Mouse (Mus musculus) adrenal gland, adult (tissue): ENCODE data around the gene Clip2.

ENCODE experiments used
- DNase-seq, 2 experiments: peaks; one replicate each; pipeline ENCODE4 v3.0.0; 2022 to 2023; ENCODE audit warnings: low spot score in 1 of 2; ENCODE audit not compliant: inconsistent age in 2 of 2

The Clip2 gene

GRCm38 (mm10) chr5:134552110-134552972 is at the start of gene Clip2:
TSS of gene Clip2 (minus strand) at chr5:134552434.
- DNase-seq, result peak; percentile 99

GRCm38 (mm10) chr5:134597711-134598110 is 45.5 kb upstream of the Clip2 start:
- DNase-seq, result no peak

- DNase-seq, result no peak
Measured at GRCm38 (mm10) chr5:134593093-134593492, 40.9 kb upstream of the Clip2 start.

DNA sequence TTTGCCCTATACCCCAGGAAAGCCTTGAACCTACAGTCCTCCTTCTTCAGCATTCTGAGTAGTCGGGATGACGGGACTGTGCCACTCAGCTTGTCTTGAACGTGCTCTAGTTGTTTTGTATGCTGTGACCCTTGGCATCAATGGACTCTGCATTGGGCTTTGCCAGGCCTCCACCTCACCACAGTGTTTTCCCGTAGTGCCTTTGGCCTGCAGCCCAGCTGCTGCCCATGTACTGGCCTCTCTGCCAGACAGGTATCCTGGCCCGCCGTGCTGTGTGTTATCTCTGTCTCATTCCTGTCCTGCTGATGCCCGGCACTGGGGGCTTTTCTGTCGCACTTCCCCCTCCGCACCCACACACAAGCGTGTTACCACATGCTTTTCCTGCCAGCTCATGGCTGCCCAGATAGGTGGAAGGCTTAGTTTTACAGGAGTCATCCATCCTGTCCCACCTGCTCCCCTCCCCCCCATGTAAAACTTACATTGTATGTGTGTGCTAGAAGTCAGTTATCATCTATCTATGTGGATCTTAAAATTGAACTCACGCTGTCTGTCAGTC is 39.9 kb upstream of the Clip2 start:
- no peak for DNase-seq

DNA sequence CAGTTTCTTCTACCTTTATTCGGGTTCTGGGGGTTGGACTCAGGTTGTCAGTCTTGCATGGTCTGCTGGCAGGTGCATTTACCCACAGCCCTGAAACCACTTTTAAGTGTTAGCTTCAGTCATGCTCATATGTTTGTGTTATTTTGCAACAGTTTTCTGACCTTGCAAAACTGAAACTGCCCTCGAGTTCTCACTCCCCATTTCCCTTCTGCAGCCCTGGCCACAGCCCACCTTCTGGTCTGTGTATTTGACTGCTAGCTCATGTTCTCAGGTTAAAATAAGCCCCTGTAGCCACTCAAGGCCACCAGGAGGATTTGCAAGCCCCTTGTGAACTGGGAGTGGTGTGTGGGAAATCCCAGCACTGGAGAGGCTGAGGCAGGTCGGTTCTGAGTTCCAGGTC is 37.7 kb upstream of the Clip2 start:
- no peak for DNase-seq

DNA sequence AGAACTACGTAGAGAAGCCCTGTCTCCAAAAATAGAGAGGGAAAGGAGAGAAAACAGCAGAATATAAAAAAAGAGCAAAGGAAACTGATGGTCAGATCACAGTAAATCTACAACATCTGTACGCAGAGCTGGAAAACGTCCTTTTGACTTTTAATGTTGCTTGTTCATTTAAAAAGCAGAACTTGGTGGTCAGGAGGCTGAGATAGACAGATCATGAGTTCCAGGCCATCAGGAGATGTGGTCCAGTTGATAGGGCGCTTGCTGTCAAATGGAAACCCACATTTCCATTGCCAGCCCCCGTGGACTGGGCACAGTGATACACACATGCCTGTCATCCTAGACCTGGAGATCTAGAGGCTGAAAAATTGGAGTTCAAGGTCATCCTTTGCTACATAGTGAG is 32.6 kb upstream of the Clip2 start:
- no peak for DNase-seq

DNA sequence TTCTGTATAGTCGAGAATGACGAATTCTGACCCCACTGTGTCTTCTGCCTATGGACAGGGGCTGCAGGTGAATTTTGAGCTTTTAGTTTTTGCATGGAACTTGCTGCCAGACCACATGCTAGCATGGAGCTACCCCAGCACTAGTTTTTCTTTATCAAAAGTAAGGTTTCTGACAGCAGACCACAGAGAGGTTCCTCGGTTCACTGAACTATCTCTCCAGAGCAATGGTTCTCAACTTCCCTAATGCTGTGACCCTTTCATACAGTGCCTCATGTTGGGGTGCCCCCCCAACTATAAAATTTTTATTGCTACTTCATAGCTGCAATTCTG is 31.6 kb upstream of the Clip2 start:
- no peak for DNase-seq

- no peak for DNase-seq
Measured at GRCm38 (mm10) chr5:134583006-134583883, 31.0 kb upstream of the Clip2 start.

DNA sequence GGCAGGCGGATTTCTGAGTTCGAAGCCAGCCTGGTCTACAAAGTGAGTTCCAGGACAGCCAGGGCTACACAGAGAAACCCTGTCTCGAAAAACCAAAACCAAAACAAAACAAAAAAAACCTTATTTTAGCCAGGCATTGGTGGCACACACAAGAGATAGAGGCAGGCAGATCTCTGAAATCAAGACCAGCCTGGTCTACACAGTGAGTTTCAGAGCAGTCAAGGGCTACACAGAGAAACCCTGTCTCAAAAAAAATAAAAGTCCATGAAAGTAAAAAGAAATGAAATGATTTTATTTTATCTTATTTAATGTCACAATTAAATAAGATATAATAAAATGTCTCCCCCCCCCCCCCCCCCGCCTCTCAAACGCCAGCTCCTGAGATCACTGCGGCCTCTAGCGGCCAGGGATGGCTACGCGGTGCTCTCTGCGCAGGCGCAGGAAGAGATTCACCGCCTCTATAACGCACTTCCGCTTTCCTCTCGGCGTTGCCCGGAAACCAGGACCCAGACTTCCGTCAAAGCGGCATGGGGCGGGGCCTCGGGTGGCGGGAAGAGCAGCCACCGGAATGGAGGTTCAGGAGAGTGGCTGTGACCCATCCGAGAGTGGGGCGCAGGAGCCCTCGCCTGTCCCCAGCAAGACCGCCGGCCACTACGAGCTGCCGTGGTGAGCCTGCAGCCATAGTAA is 30.1 kb upstream of the Clip2 start:
- DNase-seq, result peak; percentile 97 to 98

- no peak for DNase-seq
Measured at GRCm38 (mm10) chr5:134581146-134581545, 28.9 kb upstream of the Clip2 start, which contains the start of gene Rfc2. TSS of gene Rfc2 (plus strand) at chr5:134581366.

GRCm38 (mm10) chr5:134579135-134579534 is 26.9 kb upstream of the Clip2 start:
- no peak for DNase-seq

DNA sequence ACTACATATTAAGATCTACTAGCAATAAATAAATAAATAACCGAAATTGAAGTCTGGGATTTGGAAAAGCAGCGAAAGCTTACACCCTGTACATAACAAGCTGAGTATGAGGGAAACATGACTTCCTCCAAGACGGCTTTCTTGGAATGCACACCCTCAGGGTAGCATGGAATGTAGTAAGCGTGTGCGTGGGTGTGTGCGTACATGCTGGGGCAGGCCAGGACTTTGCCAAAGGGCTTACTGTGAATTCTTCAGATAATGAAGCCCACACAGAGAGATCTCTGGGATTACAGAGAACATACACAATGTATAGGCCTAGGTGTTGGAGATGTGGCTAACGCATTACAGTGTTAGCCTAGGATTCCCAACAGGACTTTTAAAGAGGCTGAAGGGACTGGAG is 25.3 kb upstream of the Clip2 start:
- DNase-seq, result no peak

DNA sequence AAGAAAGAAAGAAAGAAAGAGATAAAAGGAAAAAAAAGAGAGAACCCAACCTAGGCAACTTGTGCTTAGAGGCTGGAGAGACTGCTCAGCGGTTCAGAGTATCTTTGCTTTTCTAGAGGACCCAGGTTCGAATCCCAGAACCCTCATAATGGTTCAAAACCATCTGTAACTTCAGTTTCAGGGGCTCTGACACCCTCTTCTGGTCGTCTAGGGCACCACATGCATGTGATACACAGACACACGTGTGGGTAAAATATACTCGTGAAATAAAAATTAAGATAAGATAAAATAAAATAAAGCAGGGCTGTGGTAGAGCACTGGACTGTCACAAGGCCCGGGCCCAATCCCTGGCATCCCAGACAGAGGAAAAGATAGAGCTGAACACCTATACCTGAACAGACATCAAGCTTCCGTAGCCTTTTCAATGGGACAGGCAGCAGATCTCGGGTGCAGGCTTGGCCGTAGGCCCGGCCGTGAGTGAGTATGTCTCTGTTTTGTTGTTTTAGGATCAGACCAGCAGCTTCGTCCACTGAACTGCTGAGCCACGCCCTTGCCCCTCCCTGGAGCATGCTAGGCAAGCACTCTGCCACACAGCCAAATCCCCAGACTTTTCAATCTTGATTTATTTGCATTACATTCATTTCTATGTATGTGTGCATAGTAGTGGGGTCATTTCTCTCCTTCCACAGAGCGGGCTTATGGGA is 24.4 kb upstream of the Clip2 start:
- no peak for DNase-seq

DNA sequence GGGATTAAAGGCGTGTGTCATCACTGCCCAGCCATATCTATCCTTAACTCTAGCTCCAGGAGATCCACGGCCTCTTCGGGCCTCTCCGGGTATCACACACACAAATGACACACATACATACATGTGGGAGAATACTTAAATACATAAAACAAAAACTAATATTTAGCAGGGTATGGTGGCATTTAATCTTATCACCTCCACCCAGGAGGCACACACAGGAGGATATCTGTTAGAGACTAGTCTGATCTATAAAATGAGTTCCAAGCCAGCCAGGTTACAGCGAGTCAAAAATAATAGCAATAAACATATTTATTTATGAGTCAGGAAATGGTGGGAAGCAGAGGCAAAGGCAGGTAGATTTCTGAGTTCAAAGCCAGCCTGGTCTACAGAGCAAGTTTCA is 23.6 kb upstream of the Clip2 start:
- no peak for DNase-seq

GRCm38 (mm10) chr5:134572508-134573214 is 20.4 kb upstream of the Clip2 start:
- peak; percentile 41 to 77 for DNase-seq

- DNase-seq, result peak; percentile 61 to 88
Measured at GRCm38 (mm10) chr5:134571730-134572507, 19.7 kb upstream of the Clip2 start.

- DNase-seq, result no peak
Measured at GRCm38 (mm10) chr5:134568964-134569491, 16.8 kb upstream of the Clip2 start.

DNA sequence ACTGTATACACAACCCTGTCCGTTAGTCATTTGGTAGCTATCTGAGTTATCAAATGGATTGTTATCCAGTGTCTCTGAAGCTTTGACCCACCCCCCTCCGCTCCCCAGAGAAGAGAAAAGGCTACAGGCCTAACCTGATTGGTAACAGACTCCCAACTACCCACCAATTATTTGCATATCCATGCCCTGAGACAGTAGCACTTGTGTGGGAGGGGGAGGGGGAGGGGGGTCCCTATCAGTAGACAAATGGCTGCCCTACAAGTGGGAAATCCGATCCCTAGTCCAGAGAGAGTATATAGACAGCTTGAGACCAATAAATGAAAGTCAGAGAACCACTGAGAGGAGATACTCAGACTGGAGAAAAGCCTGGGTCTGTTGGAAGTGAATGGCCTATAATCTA is 15.8 kb upstream of the Clip2 start:
- no peak for DNase-seq

DNA sequence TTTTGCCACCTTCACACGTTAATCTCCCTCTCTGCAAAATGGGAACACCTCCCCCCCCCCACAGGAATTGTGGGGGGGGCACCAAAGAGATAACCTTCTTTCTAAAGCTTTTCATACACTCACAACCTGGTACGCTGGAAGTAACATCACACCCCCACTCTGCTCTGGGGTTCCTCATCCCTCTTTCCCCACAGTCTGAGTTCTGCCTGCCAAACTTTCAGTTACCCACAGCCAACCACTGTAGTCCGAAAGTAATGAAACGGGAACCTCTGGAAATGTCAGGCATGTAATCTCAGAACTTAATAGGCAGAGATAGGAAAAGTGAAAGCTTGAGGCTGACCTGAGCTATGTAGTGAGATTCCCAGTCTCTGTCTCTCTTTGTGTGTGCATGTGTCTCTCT is 15.2 kb upstream of the Clip2 start:
- DNase-seq, result no peak
